In genomic region chr3:66262319-66262718, GRCm38 (mm10) we compare ENCODE assay signal across 11 mouse cellular contexts. TPM values are rescaled to one million over a fixed set of nuclear protein-coding genes. Genes with fewer than 3 reads are reported as not detected.
DNase-seq lines count a peak whose midpoint lies in the region; ATAC-seq lines count a peak whose summit lies in the region.
"Had no signal": no experiment of that assay in that cellular context is flagged by ENCODE, and none has a peak within 500 bp of the region (broad histone marks: within the 10 kb centered on the region; RNA-seq: fewer than 3 reads in every experiment).

No protein-coding gene starts in this region.

- H3K4me3 ChIP-seq in heart, embryonic 11.5 days (ENCODE audit: low read depth, low read length) = no peak overlapping the region
- no peak overlapping the region for H3K4me3 ChIP-seq in hindbrain, embryonic 16.5 days (ENCODE audit: low read length)
- no peak overlapping the region for H3K4me3 ChIP-seq in forebrain, embryonic 15.5 days

- H3K9ac ChIP-seq in heart, embryonic 11.5 days (ENCODE audit: low read depth, low read length) = no peak overlapping the region
- no peak overlapping the region for H3K9ac ChIP-seq in hindbrain, embryonic 16.5 days (ENCODE audit: low read depth, low read length)
- no peak overlapping the region for H3K9ac ChIP-seq in forebrain, embryonic 15.5 days (replicated peaks)

- H3K27me3 ChIP-seq in heart, embryonic 11.5 days (ENCODE audit: control insufficient read depth, insufficient read depth, low read length) = no peaks in the 10 kb centered on the region
- no peaks in the 10 kb centered on the region for H3K27me3 ChIP-seq in hindbrain, embryonic 16.5 days (replicated peaks; ENCODE audit: control insufficient read depth, insufficient read depth, low read length)
- H3K27me3 ChIP-seq in forebrain, embryonic 15.5 days = no peaks in the 10 kb centered on the region

- H3K9me3 ChIP-seq in heart, embryonic 11.5 days (replicated peaks; ENCODE audit: control insufficient read depth, low read length) = no peaks in the 10 kb centered on the region
- H3K9me3 ChIP-seq in hindbrain, embryonic 16.5 days (ENCODE audit: control insufficient read depth, low read length) = peaks cover 2% of the 10 kb centered on the region; the same call in 1 of the 2 replicates
- no peaks in the 10 kb centered on the region for H3K9me3 ChIP-seq in forebrain, embryonic 15.5 days

- DNase-seq in heart, adult 8-10 months (ENCODE audit: low spot score) = peak; percentile 13
- peak; percentile 7 to 12 for DNase-seq in urinary bladder, postnatal 36 days (ENCODE audit: low spot score in 2 of 2)
- no peak for DNase-seq in urinary bladder, adult 18-20 months (ENCODE audit: low spot score in 2 of 2)
- DNase-seq in layer of hippocampus, adult 9-10 months (ENCODE audit: low spot score) = no peak
- no peak for DNase-seq in cerebellum, adult 11-12 months
- DNase-seq: thymus, adult 18-20 months had no signal

- no peak for ATAC-seq in heart, embryonic 11.5 days (replicated peaks; ENCODE audit: insufficient number of reproducible peaks, low FRiP score, low TSS enrichment)
- ATAC-seq in hindbrain, embryonic 16.5 days = 0 out of 2 replicates have a peak, but pooled peaks have one; percentile 27
- ATAC-seq in forebrain, embryonic 15.5 days (replicated peaks) = no peak

- H3K4me1 ChIP-seq in heart, embryonic 11.5 days (ENCODE audit: control insufficient read depth, insufficient read depth, low read length) = no peaks in the 10 kb centered on the region
- no peaks in the 10 kb centered on the region for H3K4me1 ChIP-seq in hindbrain, embryonic 16.5 days (ENCODE audit: control insufficient read depth, insufficient read depth, low read depth, low read length)
- no peaks in the 10 kb centered on the region for H3K4me1 ChIP-seq in forebrain, embryonic 15.5 days

- WGBS in heart, embryonic 11.5 days (ENCODE audit: insufficient replicate concordance) = 28% methylated on average over 5 of the region's 5 CpGs
- 38% methylated on average over 5 of the region's 5 CpGs for WGBS in hindbrain, embryonic 16.5 days
- 38% methylated on average over 5 of the region's 5 CpGs for WGBS in forebrain, embryonic 15.5 days

- no peak overlapping the region for H3K4me2 ChIP-seq in heart, embryonic 11.5 days
- H3K4me2 ChIP-seq in hindbrain, embryonic 16.5 days (ENCODE audit: low read length) = no peak overlapping the region
- H3K4me2 ChIP-seq in forebrain, embryonic 15.5 days (replicated peaks) = no peak overlapping the region

- no peaks in the 10 kb centered on the region for H3K36me3 ChIP-seq in heart, embryonic 11.5 days (ENCODE audit: control insufficient read depth, insufficient read depth, low read length)
- H3K36me3 ChIP-seq in hindbrain, embryonic 16.5 days (ENCODE audit: control insufficient read depth, insufficient read depth, low read length) = no peaks in the 10 kb centered on the region
- no peaks in the 10 kb centered on the region for H3K36me3 ChIP-seq in forebrain, embryonic 15.5 days

- no peak overlapping the region for H3K27ac ChIP-seq in heart, embryonic 11.5 days (ENCODE audit: low read depth, low read length)
- no peak overlapping the region for H3K27ac ChIP-seq in hindbrain, embryonic 16.5 days (ENCODE audit: low read depth, low read length)
- H3K27ac ChIP-seq in forebrain, embryonic 15.5 days (replicated peaks) = no peak overlapping the region

RNA-seq across cellular contexts. Expression of gene Veph1, which starts 34.3 kb away (rescaled TPM):
- total RNA-seq in heart, adult 8-10 months (2022) = under 1 TPM in 1 of 4 experiments, not detected in 3; 0.03 TPM
- polyA plus RNA-seq in heart, embryonic 11.5 days (2014; fragmentation: Nextera tagmentation; extraction: Ambion mirVana) = 0.72 and 0.83 TPM in 2 replicates
- 1.6 and 2.2 TPM in 2 replicates for polyA plus RNA-seq in hindbrain, embryonic 16.5 days (2015; fragmentation: Nextera tagmentation; extraction: Ambion mirVana)
- 10.2 and 11.7 TPM in 2 replicates for polyA plus RNA-seq in forebrain, embryonic 15.5 days (2015; fragmentation: Nextera tagmentation; extraction: Ambion mirVana)
- total RNA-seq: granulocyte monocyte progenitor cell, adult 5-6 weeks; megakaryocyte progenitor cell, adult 5-6 weeks had no signal

RNA-seq across cellular contexts. Expression of gene Ptx3, which starts 42.6 kb away (rescaled TPM):
- under 1 TPM; 0.37 to 0.98 (median 0.55) TPM for total RNA-seq in heart, adult 8-10 months (2022)
- polyA plus RNA-seq in heart, embryonic 11.5 days (2014; fragmentation: Nextera tagmentation; extraction: Ambion mirVana) = 5.5 and 6.7 TPM in 2 replicates
- 3.8 and 3.9 TPM in 2 replicates for polyA plus RNA-seq in hindbrain, embryonic 16.5 days (2015; fragmentation: Nextera tagmentation; extraction: Ambion mirVana)
- polyA plus RNA-seq in forebrain, embryonic 15.5 days (2015; fragmentation: Nextera tagmentation; extraction: Ambion mirVana) = 19.3 and 21.9 TPM in 2 replicates
- total RNA-seq: granulocyte monocyte progenitor cell, adult 5-6 weeks; megakaryocyte progenitor cell, adult 5-6 weeks had no signal

Comparison
In these comparisons a context has a peak if more than half of its experiments do, and no peak if none do; other contexts are left out.
1. DNase-seq: peak in heart, adult 8-10 months (single experiment) and urinary bladder, postnatal 36 days (2 of 2); none in urinary bladder, adult 18-20 months (0 of 2), layer of hippocampus, adult 9-10 months (single experiment) and cerebellum, adult 11-12 months (single experiment).